Mouse (Mus musculus) midbrain, embryonic 16.5 days (tissue): ENCODE measurements around the gene Ugcg. TPM values are rescaled to one million over a fixed set of nuclear protein-coding genes. Genes with fewer than 3 reads are reported as not detected.

Source experiments
- ATAC-seq: fragments of 200-750 bp; cut with Nextera tagmentation; 2 replicates; pipeline ENCODE4 v1.8.0; 2017; ENCODE audit warnings: moderate TSS enrichment
- H3K27ac ChIP-seq: fragments of 300-500 bp; sonication (generic); 2 replicates; pipeline ENCODE4 v1.5.1; 2014; ENCODE audit warnings: mild to moderate bottlenecking, low read length, mixed read lengths
- H3K27me3 ChIP-seq: fragments of 300-500 bp; sonication (generic); 2 replicates; pipeline ENCODE4 v1.6.1; 2014; ENCODE audit warnings: low read depth, low read length, mixed read lengths; ENCODE audit not compliant: control insufficient read depth, insufficient read depth
- H3K36me3 ChIP-seq: fragments of 300-500 bp; sonication (generic); 2 replicates; pipeline ENCODE4 v1.6.1; 2014; ENCODE audit warnings: mild to moderate bottlenecking, low read length, moderate library complexity, mixed read lengths; ENCODE audit not compliant: control insufficient read depth, insufficient read depth
- H3K4me1 ChIP-seq: fragments of 300-500 bp; sonication (generic); 2 replicates; pipeline ENCODE4 v1.6.1; 2014; ENCODE audit warnings: mild to moderate bottlenecking, low read length, mixed read lengths; ENCODE audit not compliant: control insufficient read depth, insufficient read depth
- H3K4me2 ChIP-seq: fragments of 300-500 bp; sonication (generic); 2 replicates; pipeline ENCODE4 v1.6.1; 2014; ENCODE audit warnings: mild to moderate bottlenecking, low read length, mixed read lengths
- H3K4me3 ChIP-seq: fragments of 300-500 bp; sonication (generic); 2 replicates; pipeline ENCODE4 v1.5.1; 2014; ENCODE audit warnings: low read depth, mild to moderate bottlenecking, low read length, moderate library complexity, mixed read lengths
- H3K9ac ChIP-seq: fragments of 300-500 bp; sonication (generic); 2 replicates; pipeline ENCODE4 v1.6.1; 2014; ENCODE audit warnings: low read depth, low read length, mixed read lengths
- H3K9me3 ChIP-seq: fragments of 300-500 bp; sonication (generic); replicated peaks from 2 replicates; pipeline ENCODE4 v1.6.1; 2014; ENCODE audit warnings: mild to moderate bottlenecking, low read length, mixed read lengths; ENCODE audit not compliant: control insufficient read depth, poor library complexity, severe bottlenecking
- WGBS: fragments of 180-500 bp; shearing (Covaris S2); extraction: QIAGEN DNeasy Blood & Tissue Kit; methylation state at CpG from one replicate; pipeline ENCODE4 v1.1.7; 2014; 5-methylcytosine and 5-hydroxymethylcytosine counted together
- polyA plus RNA-seq: library from polyadenylated mRNA; unstranded; fragments of >200 nt; fragmentation: Nextera tagmentation; extraction: Ambion mirVana; gene quantifications from 2 replicates; pipeline ENCODE4 v1.2.1, GENCODE M21; 2015

Gene Ugcg
- polyA plus RNA-seq, 1 experiment from 2014 or later, result 18.1 TPM

DNA sequence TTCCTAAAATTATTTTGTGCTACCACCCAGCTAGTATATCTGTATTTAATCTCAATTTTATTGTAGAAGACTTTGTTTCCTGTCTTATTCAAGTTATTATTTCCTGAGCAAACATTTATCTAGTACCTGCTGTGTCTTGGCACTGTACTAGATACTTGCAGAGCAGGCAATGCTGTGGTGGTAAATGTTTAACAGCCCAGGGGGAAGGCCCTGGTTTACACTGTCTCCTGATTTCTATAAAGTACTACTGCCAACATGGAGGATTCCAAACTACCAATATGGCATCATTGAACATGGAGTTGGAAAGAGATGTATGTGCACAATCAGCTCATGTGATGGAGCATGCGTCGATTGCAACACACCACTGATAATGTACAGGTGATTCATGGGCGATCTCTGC is 53.2 kb downstream of the Ugcg start:
- no peak overlapping the region for H3K4me2 ChIP-seq
- no peak overlapping the region for H3K4me3 ChIP-seq
- no peak overlapping the region for H3K27ac ChIP-seq
- 98% methylated on average over 3 of the region's 3 CpGs for WGBS
- no peak for ATAC-seq
- H3K27me3 ChIP-seq, result no peaks in the 10 kb centered on the region
- no peaks in the 10 kb centered on the region for H3K9me3 ChIP-seq
- H3K36me3 ChIP-seq, result no peaks in the 10 kb centered on the region
- H3K9ac ChIP-seq, result no peak overlapping the region
- H3K4me1 ChIP-seq, result no peaks in the 10 kb centered on the region

DNA sequence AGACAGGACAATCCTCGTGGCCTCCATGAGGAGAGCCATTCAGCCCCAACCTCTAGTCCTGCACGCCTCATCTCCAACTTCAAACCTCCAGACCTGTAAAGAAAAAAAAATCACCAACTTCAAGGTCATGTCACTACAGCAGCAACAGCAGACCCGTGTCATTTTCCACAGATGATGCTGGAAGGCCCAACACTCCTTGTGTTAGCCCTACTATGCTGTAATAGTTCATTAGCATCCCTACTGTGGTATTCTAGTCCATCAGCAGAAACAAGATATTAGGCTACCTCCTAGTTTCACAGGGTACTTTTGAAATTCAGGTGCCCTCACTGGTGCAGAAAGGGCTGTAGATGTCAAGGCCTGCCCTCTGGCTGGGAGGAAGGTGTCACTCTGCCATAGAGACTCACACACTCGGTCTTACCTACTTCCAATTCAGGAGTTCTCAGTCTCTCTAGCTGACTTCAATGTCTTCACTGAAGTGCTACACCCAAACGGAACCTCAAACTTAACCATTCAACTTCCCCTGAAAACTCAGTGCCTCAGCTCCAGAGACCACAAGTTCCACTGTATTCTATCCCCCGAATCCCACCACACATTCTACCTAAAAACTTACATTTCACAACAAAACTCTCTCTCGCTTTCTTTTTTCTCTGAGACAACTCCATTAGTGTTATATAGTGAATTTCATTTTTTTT is 54.9 kb downstream of the Ugcg start:
- Histone ChIP-seq H3K4me3 (no peak overlapping the region), H3K36me3 (no peaks in the 10 kb centered on the region), H3K4me1 (no peaks in the 10 kb centered on the region), H3K9me3 (no peaks in the 10 kb centered on the region), H3K4me2 (no peak overlapping the region), H3K27ac (no peak overlapping the region), H3K27me3 (no peaks in the 10 kb centered on the region), H3K9ac (no peak overlapping the region)
- ATAC-seq, result no peak
- 88% methylated on average over 7 of the region's 7 CpGs for WGBS

DNA sequence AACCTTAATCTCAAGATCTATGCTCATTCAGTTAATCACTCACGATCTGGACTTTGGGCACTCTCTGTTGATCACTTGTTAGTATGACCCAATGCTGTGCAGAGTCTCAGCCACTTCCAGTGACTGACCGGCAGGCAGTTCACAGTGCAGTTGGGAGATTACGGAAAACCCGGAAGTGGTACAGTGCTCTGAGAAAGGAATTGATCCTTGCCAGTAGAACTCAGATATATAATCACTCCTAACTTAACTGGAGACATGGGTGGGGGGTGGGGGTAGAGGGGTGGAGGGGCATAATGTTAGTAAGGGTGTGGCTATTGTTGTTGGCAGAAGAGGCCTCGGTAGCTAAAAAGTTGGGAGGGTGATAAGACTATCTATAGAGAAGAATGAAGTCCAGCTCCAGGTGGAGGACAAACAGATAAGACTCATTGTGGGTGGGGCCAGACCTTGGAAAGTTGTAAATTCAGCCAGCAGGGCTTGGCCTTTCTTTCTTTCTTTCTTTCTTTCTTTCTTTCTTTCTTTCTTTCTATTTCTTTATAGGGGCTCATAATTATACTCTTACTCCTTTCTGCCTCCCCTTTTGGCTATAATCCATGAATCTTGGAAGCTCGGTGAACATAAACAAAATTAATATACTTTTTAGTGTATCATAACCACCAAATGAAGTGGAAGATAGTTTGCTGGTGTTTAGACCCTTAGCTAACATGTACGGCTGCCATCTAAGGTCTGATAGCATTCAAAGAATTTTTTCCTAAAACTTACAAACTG is 55.9 kb downstream of the Ugcg start:
- H3K9ac ChIP-seq, result no peak overlapping the region
- no peak for ATAC-seq
- 88% methylated on average over 7 of the region's 7 CpGs for WGBS

DNA sequence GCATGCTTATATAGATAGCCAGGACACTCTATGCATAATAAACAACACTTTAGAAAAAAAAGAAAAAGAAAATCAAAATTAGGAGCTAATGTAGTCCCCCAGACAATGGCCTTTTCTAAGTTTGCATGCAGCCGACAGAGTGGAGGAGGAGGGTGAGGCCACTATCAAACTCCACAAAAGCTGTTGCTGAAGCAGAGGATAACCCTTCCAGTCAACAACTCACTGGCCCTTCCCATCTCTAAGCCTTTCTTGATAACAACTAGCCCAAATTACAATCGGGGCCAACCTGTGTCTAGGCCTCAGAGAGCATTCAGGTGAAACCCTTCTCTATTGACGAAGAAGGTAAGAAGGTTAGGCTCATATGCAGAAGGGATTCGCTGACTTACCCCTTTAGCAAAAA is 56.7 kb downstream of the Ugcg start:
- Histone ChIP-seq H3K4me3 (no peak overlapping the region), H3K4me1 (no peaks in the 10 kb centered on the region), H3K9me3 (no peaks in the 10 kb centered on the region), H3K9ac (no peak overlapping the region), H3K27me3 (no peaks in the 10 kb centered on the region), H3K4me2 (no peak overlapping the region), H3K27ac (no peak overlapping the region), H3K36me3 (no peaks in the 10 kb centered on the region)
- WGBS, result 88% methylated on average over 4 of the region's 4 CpGs
- no peak for ATAC-seq

More for the DNA sequence above, 55.9 kb downstream of the Ugcg start:
- no peaks in the 10 kb centered on the region for H3K4me1 ChIP-seq
- H3K27me3 ChIP-seq, result no peaks in the 10 kb centered on the region
- H3K4me2 ChIP-seq, result no peak overlapping the region
- H3K36me3 ChIP-seq, result no peaks in the 10 kb centered on the region
- H3K4me3 ChIP-seq, result no peak overlapping the region
- no peak overlapping the region for H3K27ac ChIP-seq
- H3K9me3 ChIP-seq, result no peaks in the 10 kb centered on the region

DNA sequence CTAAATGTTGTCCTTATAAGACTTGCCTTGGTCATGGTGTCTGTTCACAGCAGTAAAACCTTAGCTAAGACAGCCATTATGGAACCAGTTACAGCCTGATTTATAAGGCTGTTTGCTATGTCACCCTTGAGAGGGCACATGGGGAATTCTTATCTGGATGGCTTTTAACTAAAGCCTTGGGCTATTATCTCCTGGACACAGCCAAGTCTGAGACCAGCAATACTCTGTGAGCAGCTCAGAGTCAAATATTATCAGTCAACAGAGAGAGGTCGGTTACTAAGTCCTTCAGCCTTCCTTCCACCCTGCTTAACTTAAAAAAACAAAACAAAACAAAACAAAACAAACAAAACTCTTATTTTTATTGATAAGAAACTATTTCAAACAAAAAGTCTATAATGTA is 58.5 kb downstream of the Ugcg start:
- Histone ChIP-seq H3K4me2 (no peak overlapping the region), H3K4me1 (no peaks in the 10 kb centered on the region), H3K9me3 (no peaks in the 10 kb centered on the region), H3K4me3 (no peak overlapping the region), H3K27me3 (no peaks in the 10 kb centered on the region), H3K9ac (no peak overlapping the region), H3K27ac (no peak overlapping the region), H3K36me3 (no peaks in the 10 kb centered on the region)
- WGBS, result 75% methylated on average over 1 of the region's 1 CpGs
- no peak for ATAC-seq

DNA sequence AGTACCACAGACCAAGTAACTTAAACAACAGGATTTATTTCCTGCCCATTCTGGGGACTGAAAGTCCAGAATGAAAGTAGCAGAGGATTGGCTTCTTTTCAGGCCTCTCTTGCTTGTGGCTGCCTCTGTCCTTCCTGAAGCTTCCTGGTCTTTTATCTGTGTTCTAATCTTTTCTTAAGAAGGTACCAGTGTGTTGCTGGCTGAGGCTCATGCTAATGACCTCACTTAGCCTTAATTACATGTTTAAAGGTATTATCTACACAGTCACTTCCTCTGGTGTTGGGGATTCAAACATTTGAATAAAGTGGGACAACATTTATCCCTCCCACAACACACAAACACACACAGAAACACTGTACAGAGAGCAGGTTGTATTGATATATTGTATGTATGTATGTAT is 59.0 kb downstream of the Ugcg start:
- ATAC-seq, result no peak
- Histone ChIP-seq H3K4me2 (no peak overlapping the region), H3K4me3 (no peak overlapping the region), H3K9me3 (no peaks in the 10 kb centered on the region), H3K27me3 (no peaks in the 10 kb centered on the region), H3K36me3 (no peaks in the 10 kb centered on the region), H3K4me1 (no peaks in the 10 kb centered on the region), H3K9ac (no peak overlapping the region), H3K27ac (no peak overlapping the region)

DNA sequence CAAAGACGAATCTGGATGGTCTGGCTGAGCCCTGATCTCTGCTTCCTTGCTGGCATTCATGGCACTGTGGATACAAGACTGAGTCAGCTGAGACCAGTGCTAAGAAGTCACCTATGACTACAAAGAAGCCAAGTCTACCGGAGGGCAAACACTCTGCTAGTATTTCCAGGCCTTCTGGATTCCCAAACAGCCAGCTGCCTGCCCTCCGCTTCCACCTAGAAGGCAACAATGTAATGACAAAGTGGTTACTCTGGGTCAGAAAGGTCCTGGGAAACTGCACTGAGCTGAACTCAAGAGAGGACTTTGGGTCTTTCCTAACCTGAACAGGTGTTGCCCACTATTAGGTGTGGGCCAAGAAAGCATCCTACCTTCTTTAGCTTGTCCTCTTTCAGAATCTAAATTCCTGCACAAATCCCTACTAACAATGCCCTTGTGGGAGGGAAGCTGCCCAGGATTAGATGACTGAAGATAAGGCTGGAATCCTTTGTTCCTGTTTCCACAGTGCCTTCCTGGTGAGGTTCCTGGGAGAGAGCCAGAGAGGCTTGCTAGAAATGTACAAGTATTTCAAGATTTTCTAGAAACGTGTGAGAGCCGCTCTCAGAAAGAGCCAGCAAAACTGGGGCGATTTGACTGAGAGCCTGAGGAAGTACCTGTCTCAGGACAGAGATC is 63.5 kb downstream of the Ugcg start:
- H3K4me1 ChIP-seq, result no peaks in the 10 kb centered on the region
- H3K9me3 ChIP-seq, result no peaks in the 10 kb centered on the region
- H3K27ac ChIP-seq, result no peak overlapping the region
- no peak overlapping the region for H3K4me3 ChIP-seq
- H3K27me3 ChIP-seq, result no peaks in the 10 kb centered on the region
- H3K36me3 ChIP-seq, result no peaks in the 10 kb centered on the region
- no peak for ATAC-seq
- whole genome bisulfite sequencing, result 76% methylated on average over 6 of the region's 6 CpGs
- no peak overlapping the region for H3K9ac ChIP-seq
- H3K4me2 ChIP-seq, result no peak overlapping the region

DNA sequence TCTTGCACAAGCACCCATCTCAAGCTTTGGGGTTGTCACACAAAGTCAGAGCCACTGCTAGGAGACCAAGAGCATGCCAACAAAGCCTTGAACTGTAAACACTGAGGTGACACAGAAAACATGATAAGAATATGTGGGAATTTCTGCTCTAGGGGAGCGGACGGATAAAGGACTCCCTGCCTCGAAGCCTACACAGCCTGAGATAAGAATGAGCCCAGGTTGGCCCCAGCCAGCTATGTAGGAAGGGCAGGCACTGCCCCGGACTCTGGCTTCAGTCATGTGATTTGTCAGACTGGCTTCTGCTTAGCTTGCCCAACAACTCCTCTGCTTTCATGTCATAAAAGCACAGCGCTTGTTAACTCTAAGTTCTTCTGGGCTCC is 64.0 kb downstream of the Ugcg start:
- Histone ChIP-seq H3K4me3 (no peak overlapping the region), H3K27me3 (no peaks in the 10 kb centered on the region), H3K4me2 (no peak overlapping the region), H3K27ac (no peak overlapping the region), H3K36me3 (no peaks in the 10 kb centered on the region), H3K9ac (no peak overlapping the region), H3K4me1 (no peaks in the 10 kb centered on the region), H3K9me3 (no peaks in the 10 kb centered on the region)
- 90% methylated on average over 5 of the region's 5 CpGs for WGBS
- no peak for ATAC-seq

DNA sequence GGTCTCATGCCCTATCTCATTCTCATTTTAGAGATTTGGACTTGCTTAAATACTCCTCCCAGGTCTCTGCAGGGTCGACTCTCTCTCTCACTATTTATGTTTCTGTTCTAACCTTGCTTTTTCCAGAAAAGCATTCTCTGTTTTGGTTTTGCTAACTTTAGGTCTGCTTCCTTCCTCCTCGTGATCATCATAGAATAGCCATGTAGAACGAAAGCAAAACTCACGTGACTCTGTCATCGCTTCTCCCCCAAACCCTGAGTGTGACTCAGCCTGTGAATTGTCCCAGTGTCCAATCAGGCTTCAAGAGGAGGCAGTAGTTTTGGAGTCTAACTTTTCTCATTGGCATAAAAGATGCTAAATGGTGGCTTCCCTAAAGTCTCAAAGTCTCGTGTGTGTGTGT is 65.3 kb downstream of the Ugcg start:
- H3K27me3 ChIP-seq, result no peaks in the 10 kb centered on the region
- H3K9ac ChIP-seq, result no peak overlapping the region
- H3K27ac ChIP-seq, result no peak overlapping the region
- H3K4me2 ChIP-seq, result no peak overlapping the region
- 89% methylated on average over 6 of the region's 6 CpGs for WGBS
- H3K4me1 ChIP-seq, result no peaks in the 10 kb centered on the region
- no peak for ATAC-seq
- H3K36me3 ChIP-seq, result no peaks in the 10 kb centered on the region
- no peaks in the 10 kb centered on the region for H3K9me3 ChIP-seq
- no peak overlapping the region for H3K4me3 ChIP-seq
